Mouse (Mus musculus) midbrain, embryonic 12.5 days (tissue): ENCODE results near the gene Nagpa. TPM values are rescaled to one million over a fixed set of nuclear protein-coding genes. Genes with fewer than 3 reads are reported as not detected.

Experiments
- ATAC-seq: fragments of 200-750 bp; cut with Nextera tagmentation; 2 replicates; pipeline ENCODE4 v1.8.0; 2017; ENCODE audit warnings: low read depth, moderate TSS enrichment, moderate library complexity; ENCODE audit not compliant: low FRiP score
- H3K27ac ChIP-seq: fragments of 300-500 bp; sonication (generic); replicated peaks from 2 replicates; pipeline ENCODE4 v1.5.1; 2016; ENCODE audit warnings: mild to moderate bottlenecking
- H3K27me3 ChIP-seq: fragments of 300-500 bp; sonication (generic); 2 replicates; pipeline ENCODE4 v1.6.1; 2016; ENCODE audit warnings: mild to moderate bottlenecking
- H3K36me3 ChIP-seq: fragments of 300-500 bp; sonication (generic); 2 replicates; pipeline ENCODE4 v1.6.1; 2016
- H3K4me1 ChIP-seq: fragments of 300-500 bp; sonication (generic); 2 replicates; pipeline ENCODE4 v1.6.1; 2016
- H3K4me2 ChIP-seq: fragments of 300-500 bp; sonication (generic); replicated peaks from 2 replicates; pipeline ENCODE4 v1.6.1; 2016; ENCODE audit warnings: mild to moderate bottlenecking, moderate library complexity
- H3K4me3 ChIP-seq: fragments of 300-500 bp; sonication (generic); 2 replicates; pipeline ENCODE4 v1.5.1; 2016; ENCODE audit warnings: mild to moderate bottlenecking
- H3K9ac ChIP-seq: fragments of 300-500 bp; sonication (generic); replicated peaks from 2 replicates; pipeline ENCODE4 v1.6.1; 2016; ENCODE audit warnings: mild to moderate bottlenecking, moderate library complexity
- H3K9me3 ChIP-seq: fragments of 300-500 bp; sonication (generic); 2 replicates; pipeline ENCODE4 v1.6.1; 2016; ENCODE audit warnings: mild to moderate bottlenecking
- WGBS: fragments of 180-500 bp; shearing (Covaris S2); methylation state at CpG from one replicate; pipeline ENCODE4 v1.1.7; 2016; 5-methylcytosine and 5-hydroxymethylcytosine counted together
- microRNA-seq: library from miRNA; unstranded; fragments of <30 nt; microRNA quantifications from one replicate; pipeline ENCODE4, GENCODE M21; 2017
- polyA plus RNA-seq: library from polyadenylated mRNA; unstranded; fragments of >200 nt; fragmentation: Nextera tagmentation; extraction: Ambion mirVana; gene quantifications from 2 replicates; pipeline ENCODE4 v1.2.1, GENCODE M21; 2016

Gene Nagpa
- polyA plus RNA-seq, 1 experiment from 2014 or later, result 11.2 TPM

GRCm38 (mm10) chr16:5153299-5154026 is 50.3 kb downstream of the Nagpa start:
- peak; percentile 44; the same call in 1 of the 2 replicates for ATAC-seq
- peak overlapping the region; percentile 73 for H3K27ac ChIP-seq
- no peaks in the 10 kb centered on the region for H3K36me3 ChIP-seq
- WGBS, result 30% methylated on average over 6 of the region's 6 CpGs
- H3K27me3 ChIP-seq, result peaks cover 26% of the 10 kb centered on the region
- no peaks in the 10 kb centered on the region for H3K9me3 ChIP-seq
- no peak overlapping the region for H3K4me2 ChIP-seq
- no peak overlapping the region for H3K4me3 ChIP-seq
- H3K9ac ChIP-seq, result no peak overlapping the region
- H3K4me1 ChIP-seq, result peaks cover 14% of the 10 kb centered on the region

DNA sequence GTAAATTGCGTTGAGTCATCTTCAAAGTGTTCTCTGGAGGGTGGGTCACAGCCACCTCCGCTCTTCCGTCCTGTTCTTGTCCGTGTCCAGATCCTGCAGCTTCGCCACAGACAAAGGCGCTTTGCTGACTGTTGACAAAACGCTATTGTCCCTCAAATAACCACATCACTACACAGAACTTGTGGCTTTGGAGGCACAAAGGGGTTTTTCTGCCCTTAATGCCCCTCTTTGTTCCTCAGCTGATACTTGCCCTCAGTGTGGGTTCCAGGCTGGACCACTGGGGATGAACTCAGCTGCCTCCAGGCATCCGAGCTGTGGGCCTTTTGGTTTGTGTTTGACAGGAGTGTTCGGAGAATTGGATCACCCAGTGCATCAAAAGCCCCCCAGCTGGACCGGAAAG is 53.3 kb downstream of the Nagpa start:
- peaks cover 38% of the 10 kb centered on the region for H3K27me3 ChIP-seq
- no peaks in the 10 kb centered on the region for H3K9me3 ChIP-seq
- H3K36me3 ChIP-seq, result no peaks in the 10 kb centered on the region
- no peak overlapping the region for H3K9ac ChIP-seq
- no peak overlapping the region for H3K4me3 ChIP-seq
- peaks cover 31% of the 10 kb centered on the region for H3K4me1 ChIP-seq
- no peak for ATAC-seq
- H3K27ac ChIP-seq, result no peak overlapping the region
- WGBS, result 66% methylated on average over 10 of the region's 10 CpGs
- no peak overlapping the region for H3K4me2 ChIP-seq

DNA sequence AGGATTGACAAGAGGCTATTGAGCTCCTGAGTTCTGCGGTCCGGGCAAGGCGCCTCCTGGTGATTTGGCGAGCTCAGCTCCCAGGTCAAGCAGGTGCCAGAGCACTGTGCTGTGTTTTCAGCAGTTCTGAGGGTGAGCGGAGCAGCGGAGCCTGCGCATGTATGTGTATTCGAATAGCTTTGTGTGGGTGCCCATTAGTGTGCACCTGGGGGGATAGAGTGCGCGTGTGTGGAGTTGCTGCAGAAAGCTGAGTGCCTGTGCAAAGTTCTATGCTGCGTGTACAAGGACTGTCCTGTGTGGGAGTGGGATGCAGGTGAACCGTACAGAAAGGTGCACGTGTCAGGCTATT is 56.8 kb downstream of the Nagpa start, which contains the start of gene Sec14l5:
Gene Sec14l5 (plus strand): TSS at position 73 of the 349 bp plus-strand sequence.
- no peaks in the 10 kb centered on the region for H3K9me3 ChIP-seq
- peak within 1 kb of the TSS; percentile 31 for H3K9ac ChIP-seq
- H3K27me3 ChIP-seq, result peaks cover 38% of the 10 kb centered on the region
- WGBS, result 19% methylated on average over 13 of the region's 13 CpGs
- H3K4me2 ChIP-seq, result peak within 1 kb of the TSS; percentile 58
- peaks cover 20% of the 10 kb centered on the region for H3K4me1 ChIP-seq
- ATAC-seq, result no peak
- peak within 1 kb of the TSS; percentile 44 for H3K4me3 ChIP-seq
- H3K36me3 ChIP-seq, result no peaks in the 10 kb centered on the region
- no peak within 1 kb of the TSS for H3K27ac ChIP-seq

- ATAC-seq, result peak; percentile 96
- H3K27ac ChIP-seq, result no peak overlapping the region
Observed at GRCm38 (mm10) chr16:5146367-5147036, 57.3 kb downstream of the Nagpa start.

DNA sequence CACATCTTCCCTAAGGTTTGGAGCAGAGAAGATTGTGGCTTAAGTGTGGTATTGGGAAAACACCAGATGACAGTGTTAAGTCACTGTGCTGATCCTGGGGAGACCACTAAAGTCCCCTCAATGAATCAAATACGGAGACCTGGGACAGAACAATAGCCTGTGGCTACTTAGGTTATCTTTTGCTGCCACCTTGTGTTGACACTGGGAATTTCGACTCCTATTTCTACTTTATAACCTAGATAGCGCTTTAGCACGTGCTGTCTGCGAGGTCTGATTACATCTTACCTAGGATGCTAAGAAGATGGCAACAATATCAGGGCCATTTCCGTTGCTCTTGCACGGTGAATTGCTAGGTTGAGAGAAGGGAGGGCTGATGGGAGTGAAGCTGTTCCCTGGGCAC is 58.2 kb downstream of the Nagpa start:
- peaks cover 20% of the 10 kb centered on the region for H3K4me1 ChIP-seq
- H3K27ac ChIP-seq, result no peak overlapping the region
- no peaks in the 10 kb centered on the region for H3K36me3 ChIP-seq
- no peaks in the 10 kb centered on the region for H3K9me3 ChIP-seq
- 0% methylated on average over 7 of the region's 7 CpGs for WGBS
- ATAC-seq, result peak; percentile 48
- H3K9ac ChIP-seq, result 0 out of 2 replicates have a peak overlapping the region, but pooled peaks have one; percentile 34
- peaks cover 39% of the 10 kb centered on the region for H3K27me3 ChIP-seq
- H3K4me2 ChIP-seq, result peak overlapping the region; percentile 38; the same call in 1 of the 2 replicates
- no peak overlapping the region for H3K4me3 ChIP-seq

More at GRCm38 (mm10) chr16:5146367-5147036, 57.3 kb downstream of the Nagpa start:
- Histone ChIP-seq H3K9me3 (no peaks in the 10 kb centered on the region), H3K36me3 (no peaks in the 10 kb centered on the region), H3K4me1 (peaks cover 20% of the 10 kb centered on the region), H3K9ac (peak overlapping the region; percentile 31), H3K4me3 (peak overlapping the region; percentile 44), H3K27me3 (peaks cover 38% of the 10 kb centered on the region), H3K4me2 (peak overlapping the region; percentile 58)
- 1% methylated on average over 26 of the region's 26 CpGs for WGBS

Small RNA genes lying within 50 kb of the gene (microRNA-seq; reads per million reads assigned to microRNA genes)
- not detected for gene Gm23689
- gene Gm26095, result not detected
- not detected for gene Mir6364

Other genes with a start within 250 kb of the Nagpa start
- gene Anks3, start 239.8 kb downstream of the Nagpa start, polyA plus RNA-seq, result 66.8 and 68.2 TPM in 2 replicates
- gene Sept12, start 206.2 kb downstream of the Nagpa start, polyA plus RNA-seq, result not detected in 2 replicates
- gene Smim22, start 196.7 kb downstream of the Nagpa start, polyA plus RNA-seq, result 0.98 TPM in 1 of 2 replicates, not detected in the other
- gene Rogdi, start 190.5 kb downstream of the Nagpa start, polyA plus RNA-seq, result 90.2 and 95.8 TPM in 2 replicates
- gene Glyr1, start 154.1 kb downstream of the Nagpa start, polyA plus RNA-seq, result 235 and 240 TPM in 2 replicates
- 26.3 and 26.6 TPM in 2 replicates for gene Ubn1, start 154.0 kb downstream of the Nagpa start, polyA plus RNA-seq
- 0.89 and 1.4 TPM in 2 replicates for gene Ppl, start 71.6 kb downstream of the Nagpa start, polyA plus RNA-seq
- gene Sec14l5, start 56.9 kb downstream of the Nagpa start, polyA plus RNA-seq, result 1.3 TPM in 2 replicates
- 6.1 and 6.4 TPM in 2 replicates for gene AU021092, start 18.3 kb upstream of the Nagpa start, polyA plus RNA-seq
- 26.3 and 27.0 TPM in 2 replicates for gene Alg1, start 29.6 kb upstream of the Nagpa start, polyA plus RNA-seq
- 7.8 and 11.3 TPM in 2 replicates for gene Eef2kmt, start 52.0 kb upstream of the Nagpa start, polyA plus RNA-seq